Mouse (Mus musculus): ENCODE results near the gene Mafg. TPM values are rescaled to one million over a fixed set of nuclear protein-coding genes. Genes with fewer than 3 reads are reported as not detected.

The Mafg gene
- total and polyA plus RNA-seq, 3 experiments, result 26.5 to 113 (median 54.0) TPM

DNA sequence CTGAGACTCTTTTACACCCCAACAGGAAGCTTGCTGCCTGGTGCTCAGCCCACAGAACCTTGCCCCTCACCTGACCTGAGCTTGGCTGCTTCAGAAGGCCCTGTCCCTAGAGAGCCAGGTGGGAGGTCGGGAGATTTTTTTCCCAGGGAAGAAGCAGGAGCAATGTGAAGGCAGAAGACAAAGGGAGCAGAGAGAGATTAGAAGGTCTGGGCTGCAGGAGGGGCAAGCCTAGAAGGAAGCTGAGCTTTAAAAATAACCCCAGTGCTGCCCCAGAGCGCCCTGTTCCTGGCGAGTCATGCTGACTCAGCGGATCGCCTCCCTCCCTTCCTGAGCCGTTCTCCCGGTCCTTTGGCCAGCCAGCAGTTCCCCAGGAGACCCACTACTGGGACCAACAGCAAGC is 3.5 kb downstream of the Mafg start:
- Histone ChIP-seq H3K36me3 (ENCODE audit: control insufficient read depth in 1 of 2, insufficient read depth in 2 of 2, low read length in 2 of 2) (peaks cover 3 to 34% of the 10 kb centered on the region in 2 experiments; a peak in 3 of 4 replicates), H3K9ac (ENCODE audit: control insufficient read depth, low read depth, low read length, poor library complexity, severe bottlenecking) (peak overlapping the region; percentile 98; the same call in 1 of the 2 replicates), H3K27ac (ENCODE audit: control insufficient read depth, low read depth, low read length) (peak overlapping the region; percentile 19; the same call in 1 of the 2 replicates), H3K9me3 (replicated peaks; ENCODE audit: insufficient read depth, low read length) (no peaks in the 10 kb centered on the region), H3K79me2 (ENCODE audit: control insufficient read depth, insufficient read depth, low read length, poor library complexity) (peaks cover 60% of the 10 kb centered on the region), H3K27me3 (ENCODE audit: control insufficient read depth in 1 of 2, insufficient read depth in 2 of 2, low read length in 2 of 2) (no peaks in the 10 kb centered on the region), H3K4me1 (ENCODE audit: control insufficient read depth in 1 of 2, insufficient read depth in 2 of 2, low read length in 2 of 2) (peaks cover 19 to 43% of the 10 kb centered on the region in 2 experiments), H3K4me3 (ENCODE audit: control insufficient read depth in 1 of 2, insufficient read depth in 1 of 2, low read depth in 2 of 2, low read length in 2 of 2) (no peak overlapping the region)
- TF ChIP-seq ELF1 (IDR thresholded peaks at IDR 0.05; ENCODE audit: low read depth, low read length), result 0 out of 2 replicates have a peak, but pooled peaks have one; percentile 17
- peak; percentile 96 for TF ChIP-seq GABPA (IDR thresholded peaks at IDR 0.05; ENCODE audit: low read depth, low read length)
- TF ChIP-seq EP300 (IDR thresholded peaks at IDR 0.05; ENCODE audit: low read depth in 1 of 2, low read length in 2 of 2), result peak in 1 of 2 experiments; percentile 36; a peak in 1 of 4 replicates
- no peak for TF ChIP-seq ZKSCAN1 (IDR thresholded peaks at IDR 0.05; ENCODE audit: low read depth, low read length)
- TF ChIP-seq BHLHE40 (IDR thresholded peaks at IDR 0.05; ENCODE audit: borderline replicate concordance, low read depth, low read length), result no peak
- no peak for TF ChIP-seq POLR2AphosphoS5 (IDR thresholded peaks at IDR 0.05; ENCODE audit: borderline replicate concordance, low read depth, low read length)
- peak; percentile 98 for TF ChIP-seq MAFK (IDR thresholded peaks at IDR 0.05; ENCODE audit: borderline replicate concordance, low read depth, low read length)
- TF ChIP-seq ETS1 (IDR thresholded peaks at IDR 0.05; ENCODE audit: low read depth, low read length), result peak; percentile 27; the same call in 1 of the 2 replicates
- no peak for TF ChIP-seq POLR2A (IDR thresholded peaks at IDR 0.05; ENCODE audit: control insufficient read depth in 1 of 2, insufficient read depth in 1 of 2, low read depth in 1 of 2, low read length in 2 of 2, poor library complexity in 1 of 2)
- TF ChIP-seq JUND (IDR thresholded peaks at IDR 0.05; ENCODE audit: low read depth, low read length), result no peak
- no peak for TF ChIP-seq RAD21 (IDR thresholded peaks at IDR 0.05; ENCODE audit: low read depth, low read length)
- TF ChIP-seq TCF12 (IDR thresholded peaks at IDR 0.05; ENCODE audit: low read depth, low read length), result 0 out of 2 replicates have a peak, but pooled peaks have one; percentile 21
- DNase-seq (ENCODE audit: low read depth, low spot score), result peak; percentile 64

- DNase-seq (ENCODE audit: low read depth, low spot score), result peak; percentile 18
- TF ChIP-seq ZC3H11A (IDR thresholded peaks at IDR 0.05; ENCODE audit: low read depth, low read length) (no peak), USF2 (IDR thresholded peaks at IDR 0.05; ENCODE audit: borderline replicate concordance in 1 of 2, insufficient read depth in 1 of 2, low read depth in 1 of 2, low read length in 2 of 2) (no peak), CHD1 (IDR thresholded peaks at IDR 0.05; ENCODE audit: low read depth, low read length) (no peak), TCF12 (IDR thresholded peaks at IDR 0.05; ENCODE audit: low read depth, low read length) (no peak), RAD21 (IDR thresholded peaks at IDR 0.05; ENCODE audit: low read depth, low read length) (no peak), KAT2A (conservative IDR thresholded peaks at IDR 0.05; ENCODE audit: low read depth, low read length) (no peak), MAFK (IDR thresholded peaks at IDR 0.05; ENCODE audit: borderline replicate concordance, low read depth, low read length) (no peak), CHD2 (IDR thresholded peaks at IDR 0.05; ENCODE audit: low read length) (no peak), RCOR1 (IDR thresholded peaks at IDR 0.05; ENCODE audit: low read depth, low read length) (no peak), E2F4 (IDR thresholded peaks at IDR 0.05; ENCODE audit: borderline replicate concordance, low read depth, low read length) (no peak), MAX (IDR thresholded peaks at IDR 0.05; ENCODE audit: low read length) (no peak), MAZ (IDR thresholded peaks at IDR 0.05; ENCODE audit: low read depth, low read length) (no peak), MXI1 (IDR thresholded peaks at IDR 0.05; ENCODE audit: low read depth, low read length) (no peak), EP300 (IDR thresholded peaks at IDR 0.05; ENCODE audit: low read depth in 1 of 2, low read length in 2 of 2) (no peak), TAL1 (IDR thresholded peaks at IDR 0.05; ENCODE audit: low read length) (no peak), UBTF (IDR thresholded peaks at IDR 0.05; ENCODE audit: borderline replicate concordance, insufficient read depth, low read depth, low read length) (no peak), ETS1 (IDR thresholded peaks at IDR 0.05; ENCODE audit: low read depth, low read length) (no peak), SIN3A (IDR thresholded peaks at IDR 0.05; ENCODE audit: low read length) (no peak), ELF1 (IDR thresholded peaks at IDR 0.05; ENCODE audit: low read depth, low read length) (no peak)
- H3K27ac ChIP-seq (ENCODE audit: control insufficient read depth, low read depth, low read length), result no peak overlapping the region
- peaks cover 64% of the 10 kb centered on the region for H3K79me2 ChIP-seq (ENCODE audit: control insufficient read depth, insufficient read depth, low read length, poor library complexity)
- peaks cover 19 to 41% of the 10 kb centered on the region in 2 experiments for H3K4me1 ChIP-seq (ENCODE audit: control insufficient read depth in 1 of 2, insufficient read depth in 2 of 2, low read length in 2 of 2)
- no peak overlapping the region for H3K4me3 ChIP-seq (ENCODE audit: control insufficient read depth in 1 of 2, insufficient read depth in 1 of 2, low read depth in 2 of 2, low read length in 2 of 2)
- H3K9me3 ChIP-seq (replicated peaks; ENCODE audit: insufficient read depth, low read length), result no peaks in the 10 kb centered on the region
- H3K36me3 ChIP-seq (ENCODE audit: control insufficient read depth in 1 of 2, insufficient read depth in 2 of 2, low read length in 2 of 2), result peaks cover 3 to 31% of the 10 kb centered on the region in 2 experiments; a peak in 3 of 4 replicates
- no peaks in the 10 kb centered on the region for H3K27me3 ChIP-seq (ENCODE audit: control insufficient read depth in 1 of 2, insufficient read depth in 2 of 2, low read length in 2 of 2)
- no peak overlapping the region for H3K9ac ChIP-seq (ENCODE audit: control insufficient read depth, low read depth, low read length, poor library complexity, severe bottlenecking)
Measured at GRCm38 (mm10) chr11:120629341-120629730, 4.1 kb downstream of the Mafg start.
